Mouse (Mus musculus) neural tube, embryonic 10.5 days (tissue): Measurements from ENCODE around the gene Nek8.
A peak's percentile ranks its signal among the peaks of the same experiment; 100 is the strongest.
"Not testable (repeated sequence)": the region's sequence is repeated elsewhere in the genome, so short reads cannot be mapped to it uniquely, and the experiment has no call there.

Source experiments
- DNase-seq: peaks from one replicate; pipeline ENCODE4 v3.0.0-alpha.2; 2017; ENCODE audit warnings: low spot score; ENCODE audit errors: extremely low spot score

Gene Nek8

GRCm38 (mm10) chr11:78176402-78176862, at the start of gene Nek8, which contains the start of gene Tlcd1:
Gene Nek8 (minus strand): TSS chr11:78176675.
Gene Tlcd1 (plus strand): TSS chr11:78176711.
- peak; percentile 90 for DNase-seq

GRCm38 (mm10) chr11:78223586-78223985, 47.1 kb upstream of the Nek8 start:
- no peak for DNase-seq

- DNase-seq, result no peak
Observed at GRCm38 (mm10) chr11:78215709-78216317, 39.3 kb upstream of the Nek8 start.

- DNase-seq, result no peak
Observed at GRCm38 (mm10) chr11:78213086-78213817, 36.8 kb upstream of the Nek8 start.

GRCm38 (mm10) chr11:78211513-78211912, 35.0 kb upstream of the Nek8 start:
- DNase-seq, result no peak

DNA sequence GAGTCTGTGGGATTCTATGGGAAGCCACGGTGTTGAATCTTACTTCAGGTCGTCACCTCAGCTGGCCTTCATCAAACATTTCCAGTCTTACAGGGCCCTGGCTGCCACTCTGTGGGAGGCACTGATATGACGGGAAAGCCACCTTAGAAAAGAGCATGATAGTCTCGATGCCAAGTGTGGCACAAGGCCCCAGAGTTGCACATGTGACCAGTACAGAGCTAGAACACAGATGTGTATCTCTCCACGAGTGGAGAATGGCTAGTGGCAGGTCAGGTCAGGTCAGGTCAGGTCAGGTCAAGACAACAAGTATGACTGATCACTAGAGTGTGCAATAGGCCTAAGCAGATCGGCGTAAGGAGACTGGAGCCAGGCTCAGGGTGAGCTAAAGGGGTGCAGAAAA, 34.1 kb upstream of the Nek8 start:
- no peak for DNase-seq

DNA sequence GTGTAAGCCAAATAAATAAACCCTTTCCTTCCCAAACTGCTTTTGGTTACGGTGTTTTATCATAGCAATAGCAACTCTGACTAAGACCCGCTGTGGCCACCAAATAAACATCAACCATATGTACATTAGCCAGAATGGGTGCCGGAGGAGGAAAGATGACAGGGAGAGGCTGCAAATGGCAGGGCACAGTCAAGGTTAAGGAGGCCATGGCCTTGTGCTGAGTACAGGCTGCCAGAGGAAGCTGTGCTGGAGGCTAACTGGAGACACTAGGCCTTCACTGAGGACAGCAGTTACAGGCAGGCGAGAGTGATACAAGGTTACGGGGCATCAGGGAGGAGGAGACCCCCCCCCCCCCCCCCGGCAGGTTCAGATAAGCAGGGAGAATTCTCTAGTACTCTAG, 33.4 kb upstream of the Nek8 start:
- no peak for DNase-seq

DNA sequence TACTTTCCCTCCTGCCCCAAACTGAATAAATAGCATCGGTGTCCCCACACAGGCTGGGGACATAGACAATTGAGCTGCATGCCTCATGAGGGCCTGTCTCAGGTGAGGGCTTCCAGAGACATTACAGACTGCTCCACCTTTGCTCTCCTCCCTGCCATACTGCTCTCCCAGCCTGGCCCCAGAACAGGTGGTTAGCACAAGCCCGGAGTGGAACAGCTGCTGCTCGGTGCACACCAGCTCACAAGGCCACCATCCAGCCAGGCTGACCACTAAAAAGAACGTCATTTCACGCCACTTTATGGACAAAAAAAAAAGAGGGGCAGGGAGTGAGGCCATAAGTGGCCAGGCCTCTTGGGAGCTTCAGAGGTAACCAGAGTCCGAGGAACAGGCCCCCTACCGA, 30.7 kb upstream of the Nek8 start:
- no peak for DNase-seq

DNA sequence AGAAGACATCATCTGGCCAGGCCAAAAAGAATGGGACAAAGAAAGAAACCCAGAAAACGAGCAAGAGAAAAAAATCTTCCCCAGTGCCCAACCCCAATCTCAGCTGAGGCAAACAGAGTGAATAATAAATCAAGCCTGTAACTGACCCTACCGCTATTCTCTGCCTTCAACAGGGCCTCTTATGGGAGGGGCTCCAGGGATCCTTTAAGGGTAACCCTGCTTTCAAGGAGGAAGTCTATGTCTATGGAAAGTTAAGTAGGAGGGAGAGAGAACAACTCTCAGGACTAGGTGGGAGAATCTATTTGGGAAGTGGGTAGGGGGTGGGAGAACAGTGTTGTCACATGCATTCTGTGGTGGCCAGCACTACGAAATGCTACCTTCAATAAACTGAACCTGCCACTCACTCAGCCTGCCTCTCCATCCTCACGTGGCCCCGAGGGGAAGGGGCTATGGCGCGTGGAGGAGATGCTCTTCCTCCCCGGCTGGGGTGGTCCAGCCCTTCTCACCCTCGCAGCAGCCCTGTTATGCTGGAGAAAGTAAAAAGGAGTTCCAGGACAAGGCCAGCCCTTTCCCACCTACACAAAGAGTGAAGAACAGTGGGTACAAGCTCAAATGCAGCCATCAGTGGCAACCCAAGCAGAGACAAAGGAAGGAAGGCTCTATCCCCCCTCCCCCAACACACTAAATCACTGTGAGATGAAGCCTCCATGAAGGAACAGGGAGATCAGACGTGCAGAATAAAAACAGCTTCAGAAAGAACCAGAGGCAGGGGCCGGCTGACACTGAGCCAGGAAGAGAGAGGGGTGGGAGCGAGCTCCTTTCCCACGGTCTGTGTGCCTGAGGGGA, 29.1 kb upstream of the Nek8 start:
- DNase-seq, result peak; percentile 48

DNA sequence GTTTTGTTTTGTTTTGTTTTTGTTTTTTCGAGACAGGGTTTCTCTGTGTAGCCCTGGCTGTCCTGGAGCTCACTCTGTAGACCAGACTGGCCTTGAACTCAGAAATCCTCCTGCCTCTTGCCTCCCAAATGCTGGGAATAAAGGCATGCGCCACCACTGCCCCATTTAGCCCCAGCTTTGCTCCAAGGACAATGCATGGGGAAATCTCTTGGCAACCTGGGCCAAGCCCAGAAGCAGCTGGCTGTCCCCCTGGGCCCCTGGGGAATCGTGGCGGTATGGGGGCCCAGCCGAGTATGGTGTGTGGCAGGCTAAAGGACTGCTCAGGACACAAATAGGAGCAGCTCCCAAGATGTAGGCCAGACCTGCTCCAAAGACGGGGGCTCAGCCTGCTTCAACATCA, 27.8 kb upstream of the Nek8 start:
- DNase-seq, result no peak

GRCm38 (mm10) chr11:78202372-78202771, 25.9 kb upstream of the Nek8 start:
- DNase-seq, result no peak

DNA sequence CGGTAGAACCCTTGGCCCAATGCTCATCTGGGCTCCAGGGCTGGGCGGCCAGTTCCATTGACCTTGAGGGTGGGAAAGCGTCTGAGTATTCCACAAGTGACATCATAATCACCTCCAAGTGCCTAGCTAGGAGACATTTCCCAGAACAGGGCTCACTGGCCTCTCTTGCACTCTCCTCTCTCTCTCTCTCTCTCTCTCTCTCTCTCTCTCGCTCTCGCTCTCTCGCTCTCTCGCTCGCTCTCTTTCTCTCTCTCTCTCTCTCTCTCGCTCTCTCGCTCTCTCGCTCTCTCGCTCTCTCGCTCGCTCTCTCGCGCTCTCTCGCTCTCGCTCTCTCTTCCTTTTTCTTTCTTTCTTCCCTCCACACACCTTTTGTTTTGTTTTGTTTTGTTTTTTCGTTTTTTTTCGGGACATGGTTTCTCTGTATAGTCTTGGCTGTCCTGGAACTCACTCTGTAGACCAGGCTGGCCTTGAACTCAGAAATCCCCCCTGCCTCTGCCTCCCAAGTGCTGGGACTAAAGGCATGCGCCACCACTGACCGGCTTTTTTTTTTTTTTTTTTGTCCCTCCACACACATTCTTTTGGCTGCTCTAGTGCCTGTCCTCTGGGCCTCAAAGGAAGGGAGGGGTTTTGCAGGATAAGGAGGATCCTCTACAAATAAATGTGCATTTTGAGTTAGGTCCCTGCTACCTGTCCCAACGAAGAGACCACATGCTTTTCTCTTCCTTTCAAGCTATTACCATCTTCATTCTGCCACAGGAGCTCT, 18.8 kb upstream of the Nek8 start:
- no peak for DNase-seq

- DNase-seq, result peak; percentile 78
Observed at GRCm38 (mm10) chr11:78194411-78195100, 18.1 kb upstream of the Nek8 start.

DNA sequence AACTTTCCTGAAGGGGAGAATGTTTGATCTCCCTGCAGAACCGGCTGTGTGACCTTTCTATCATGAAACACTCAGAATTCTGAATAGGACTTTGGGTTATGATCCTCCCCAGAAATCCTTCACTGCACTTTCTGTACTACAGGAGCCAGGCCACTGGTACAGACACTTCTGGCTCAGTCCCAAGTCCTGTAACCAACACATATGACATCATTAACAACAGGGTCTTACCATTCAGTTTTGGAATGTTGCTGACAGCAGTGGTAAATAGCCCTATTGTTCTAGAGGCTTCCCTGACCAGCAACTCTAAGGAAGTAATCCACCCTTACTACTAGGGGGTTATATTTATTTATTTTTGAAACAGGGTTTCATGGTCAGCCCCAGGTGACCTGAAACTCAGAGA, 16.6 kb upstream of the Nek8 start, which contains the start of gene Proca1:
TSS of gene Proca1 (plus strand) at position 280 of the 400 bp plus-strand sequence.
- DNase-seq, result no peak

GRCm38 (mm10) chr11:78190041-78190440, 13.6 kb upstream of the Nek8 start:
- DNase-seq, result no peak

- DNase-seq, result peak; percentile 94
Observed at GRCm38 (mm10) chr11:78189234-78190040, 13.0 kb upstream of the Nek8 start.

DNA sequence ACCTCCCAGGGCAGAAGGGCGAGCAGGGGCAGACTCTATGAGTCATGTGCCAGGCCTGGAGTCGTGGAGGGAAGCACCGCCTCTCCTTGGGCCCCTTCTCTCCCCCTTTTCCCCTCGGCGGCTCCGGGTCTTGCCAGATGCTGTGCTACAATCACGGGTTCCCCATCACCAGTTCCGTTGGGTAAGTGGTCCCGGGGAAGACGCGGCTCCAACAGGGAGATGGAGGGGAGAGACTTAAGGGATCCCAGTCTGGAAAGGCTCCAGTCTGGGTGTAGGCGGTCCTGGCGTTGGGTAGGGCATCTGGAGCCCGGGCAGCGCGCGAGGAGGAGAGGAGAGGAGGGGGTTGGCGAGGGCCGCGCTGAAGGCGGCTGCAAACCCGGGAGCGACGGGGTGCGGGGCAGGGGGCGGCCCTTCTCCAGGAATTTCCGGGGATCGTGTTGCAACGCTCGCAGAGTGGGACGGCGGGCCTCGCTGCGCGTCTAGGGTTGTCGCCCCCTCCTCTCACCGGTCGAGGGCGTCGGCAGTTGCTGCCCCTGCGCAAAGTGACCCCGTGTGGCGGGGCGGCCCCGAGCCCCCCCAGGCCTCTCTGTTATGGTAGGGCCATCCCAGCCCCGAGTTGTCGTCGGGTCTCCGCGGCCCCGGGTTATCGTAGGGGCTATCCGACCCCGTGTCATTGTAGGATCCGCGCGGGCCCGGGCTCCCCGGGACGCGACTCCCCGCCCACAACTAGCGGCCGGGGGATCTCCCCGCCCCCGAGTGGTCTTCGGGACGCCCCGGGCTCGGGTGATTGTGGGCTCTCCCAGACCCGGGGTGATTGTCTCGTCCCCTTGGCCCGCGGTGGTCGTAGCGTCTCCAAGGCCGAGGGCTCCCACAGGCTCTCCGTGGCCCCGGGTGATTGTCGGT, 12.1 kb upstream of the Nek8 start, which contains the start of gene Rab34:
TSS of gene Rab34 (plus strand) at position 100 of the 903 bp plus-strand sequence.
- DNase-seq, result peak; percentile 88

DNA sequence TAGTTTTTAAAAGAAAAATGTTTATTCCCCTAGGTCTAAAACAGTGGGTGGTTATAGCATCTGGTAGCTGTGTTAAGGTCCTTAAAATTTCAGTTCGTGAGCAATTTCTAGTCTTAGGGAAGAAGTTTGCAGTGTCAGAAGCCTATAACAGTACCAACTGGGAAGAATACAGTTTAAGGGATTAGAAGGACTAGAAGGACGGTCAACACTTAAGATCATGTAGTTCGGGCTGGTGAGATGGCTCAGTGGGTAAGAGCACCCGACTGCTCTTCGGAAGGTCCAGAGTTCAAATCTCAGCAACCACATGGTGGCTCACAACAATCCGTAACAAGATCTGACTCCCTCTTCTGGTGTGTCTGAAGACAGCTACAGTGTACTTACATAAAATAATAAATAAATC, 8.2 kb upstream of the Nek8 start:
- DNase-seq, result not testable (repeated sequence)
